Mouse (Mus musculus): ENCODE data around the gene Wbp1l.

Gene Wbp1l

DNA sequence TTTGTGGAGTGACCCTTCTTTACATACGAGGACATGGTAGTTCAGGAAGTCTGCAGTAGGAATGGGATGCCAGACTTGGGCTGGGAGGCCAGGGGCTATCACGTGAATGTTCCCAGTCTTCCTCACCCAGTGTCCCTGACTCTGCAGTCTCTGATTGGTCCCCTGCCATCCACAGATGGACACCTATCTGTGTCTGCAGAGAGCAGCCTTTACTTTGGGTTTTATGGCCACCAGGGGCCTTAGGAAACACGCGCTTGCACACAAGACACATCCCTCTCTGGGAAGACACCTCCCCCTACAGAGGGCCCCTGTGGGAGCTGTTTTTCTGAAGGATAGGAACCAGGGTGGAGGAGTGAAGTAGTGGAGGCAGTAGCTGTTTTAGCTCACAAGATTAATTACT lies 62.6 kb downstream of the Wbp1l start:
- DNase-seq, result peak; percentile 89

DNA sequence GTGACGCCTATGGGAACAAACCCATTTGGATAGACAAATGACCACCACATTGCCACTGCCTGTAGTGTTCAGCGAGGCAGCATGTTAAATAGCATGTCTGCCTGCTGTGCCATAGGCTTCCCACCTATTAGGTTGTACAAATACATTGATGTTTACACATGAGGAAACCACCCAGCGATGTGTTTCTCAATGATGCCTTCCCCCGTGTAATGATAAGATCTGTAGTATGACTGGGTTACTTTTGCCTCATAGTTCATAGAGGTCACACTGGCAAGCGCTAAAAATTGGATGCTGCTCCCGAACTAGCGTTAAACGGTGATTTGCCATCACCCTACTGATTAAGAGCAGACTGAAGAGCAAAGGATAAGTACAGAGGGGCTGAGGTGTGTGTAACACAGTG lies 63.3 kb downstream of the Wbp1l start:
- DNase-seq, result peak; percentile 75

DNA sequence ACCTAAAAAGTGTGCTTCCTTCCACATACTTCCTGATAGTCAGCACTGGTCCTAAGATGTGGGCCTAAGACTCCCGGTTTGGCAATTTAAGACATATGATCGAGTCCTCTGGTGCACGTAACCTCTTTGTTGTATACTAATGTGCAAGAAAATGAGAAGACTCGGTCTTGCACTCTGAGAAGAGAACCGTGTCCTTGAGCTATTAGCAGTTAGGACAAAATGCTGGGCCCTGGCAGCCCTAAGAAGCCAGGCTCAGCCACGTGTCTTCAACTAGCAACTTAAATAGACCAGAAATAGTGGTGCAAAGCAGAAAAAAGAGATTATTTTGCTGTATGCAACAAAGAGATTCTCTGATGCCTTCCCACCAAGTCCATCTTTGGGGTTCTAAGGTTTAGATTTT lies 63.9 kb downstream of the Wbp1l start:
- DNase-seq, result peak; percentile 55

DNA sequence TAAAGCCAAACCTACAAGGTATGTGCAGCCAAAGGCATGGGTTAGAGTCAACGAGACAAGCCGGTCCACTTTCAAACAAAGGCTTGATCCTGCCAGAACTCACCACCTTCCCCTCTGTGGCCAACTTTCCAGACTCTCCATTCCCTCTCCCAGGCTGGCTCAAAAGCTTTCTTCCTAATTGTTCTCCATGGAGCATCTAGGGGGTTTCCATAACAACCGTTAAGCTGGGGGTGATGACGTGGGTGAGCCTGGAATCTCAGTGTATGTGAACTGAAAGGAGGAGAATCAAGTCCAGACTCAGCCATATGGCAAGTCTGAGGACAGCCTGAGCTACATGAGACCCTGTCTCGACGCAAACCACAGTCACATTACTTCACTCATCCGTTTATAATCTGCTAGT lies 66.6 kb downstream of the Wbp1l start:
- no peak for DNase-seq

DNA sequence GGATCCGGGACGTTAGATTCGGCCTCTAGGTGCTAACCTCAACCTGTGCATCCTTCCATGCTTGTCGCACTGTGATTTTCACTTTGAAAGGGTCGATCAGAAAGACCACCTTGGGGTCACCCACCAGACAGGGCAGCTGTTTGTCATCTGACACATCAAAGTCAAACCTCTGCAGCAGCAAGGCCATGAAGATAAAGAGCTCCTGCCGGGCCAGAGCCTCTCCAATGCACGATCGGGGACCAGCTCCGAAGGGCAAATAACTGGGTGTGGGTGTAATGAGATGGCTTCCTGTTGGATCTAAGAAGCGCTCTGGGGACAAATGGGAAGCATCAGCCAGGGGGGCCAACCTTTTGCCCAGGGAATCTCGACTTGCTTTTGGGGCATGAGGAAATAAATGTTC lies 68.4 kb downstream of the Wbp1l start:
- DNase-seq, result peak; percentile 77

DNA sequence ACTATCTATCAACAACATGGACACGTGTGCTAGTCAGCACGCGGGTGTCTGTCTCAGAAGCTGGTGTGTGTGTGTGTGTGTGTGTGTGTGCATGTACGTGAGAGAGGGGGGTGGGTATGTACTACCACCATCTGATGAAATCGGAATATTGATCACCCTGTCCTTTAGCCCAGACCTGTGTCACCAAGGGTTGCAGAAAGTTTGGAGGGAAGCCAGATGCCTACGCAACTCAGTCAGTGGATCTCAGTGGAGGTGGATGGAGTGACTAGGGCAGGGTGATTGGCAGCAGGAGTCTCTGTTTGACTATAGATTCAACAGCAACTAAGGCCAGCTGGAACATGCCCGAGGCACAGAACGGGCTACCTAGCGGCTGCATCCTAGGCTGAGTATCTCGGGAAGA lies 69.4 kb downstream of the Wbp1l start:
- DNase-seq, result no peak

DNA sequence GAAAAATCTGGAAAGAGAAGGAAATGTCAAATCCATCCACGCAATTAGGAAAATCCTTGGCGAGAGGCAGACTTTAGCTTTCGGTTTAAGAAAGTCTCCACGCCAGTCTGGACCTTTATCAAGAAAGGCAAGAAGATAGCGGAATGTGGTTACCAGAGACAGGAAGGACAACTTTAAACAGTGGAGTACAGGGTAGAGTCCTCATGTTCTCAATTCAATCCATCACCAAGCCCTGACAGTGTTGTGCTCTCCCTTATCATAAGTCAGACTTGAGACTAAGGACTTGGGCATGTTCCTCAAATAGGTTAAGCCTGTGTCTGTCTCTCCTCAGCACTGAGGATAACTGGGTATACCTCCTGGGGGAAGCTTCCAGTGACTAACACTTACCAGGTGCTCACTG lies 70.9 kb downstream of the Wbp1l start:
- DNase-seq, result no peak

DNA sequence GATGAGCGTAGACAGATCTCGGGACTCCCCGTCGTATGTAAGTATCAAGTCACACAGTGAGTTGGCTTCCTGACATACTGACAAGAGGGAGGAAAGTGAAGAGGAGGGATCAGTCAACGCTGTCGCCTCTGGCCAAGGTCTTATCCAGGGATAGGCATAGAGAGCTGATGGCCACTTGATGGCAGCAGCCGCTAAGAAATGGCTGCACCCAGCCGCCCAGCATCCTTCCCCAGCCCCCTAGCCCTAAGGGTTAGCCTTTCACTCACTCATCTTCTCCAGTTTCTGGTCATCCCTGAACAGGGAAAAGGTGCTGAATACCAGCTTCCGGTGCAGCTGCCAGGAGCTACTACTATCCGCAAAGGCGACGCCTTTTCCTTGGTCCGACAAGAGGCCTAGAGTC lies 71.8 kb downstream of the Wbp1l start:
- peak; percentile 94 for DNase-seq

DNA sequence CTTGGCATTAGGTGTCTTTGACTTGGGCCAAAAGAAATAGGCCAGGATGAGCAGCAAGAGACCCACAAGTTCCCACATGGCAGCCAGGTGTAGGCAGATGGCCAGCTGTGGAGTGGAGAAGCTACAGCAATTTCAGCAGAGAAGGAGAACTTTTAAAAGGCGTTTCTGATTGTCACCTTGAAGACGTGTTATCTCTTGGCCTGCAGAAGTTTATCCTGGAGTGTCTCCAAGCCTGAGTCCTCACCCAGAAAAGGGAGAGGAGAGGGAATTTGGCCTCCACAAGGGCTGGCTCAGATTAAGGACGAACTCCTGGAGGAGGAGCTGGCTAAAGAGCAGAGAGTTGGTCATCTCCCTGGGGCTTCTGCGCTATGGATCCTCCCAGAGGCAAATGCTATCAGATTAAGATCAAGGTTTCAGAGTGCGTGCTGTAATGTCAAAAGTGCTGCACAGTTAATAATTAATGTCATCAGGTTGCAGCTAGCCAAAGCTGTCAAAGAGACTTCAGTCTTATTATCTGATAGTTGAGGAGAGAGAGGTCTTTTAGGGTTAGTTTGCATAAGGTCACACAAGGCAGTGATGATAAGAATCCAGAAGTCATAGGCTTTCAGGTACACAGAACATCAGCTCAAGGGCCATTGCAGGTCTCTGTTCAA lies 74.0 kb downstream of the Wbp1l start, which contains the start of gene Cyp17a1:
Gene Cyp17a1, minus strand, starts transcription at position 407 of the 653 bp plus-strand sequence.
- no peak for DNase-seq

DNA sequence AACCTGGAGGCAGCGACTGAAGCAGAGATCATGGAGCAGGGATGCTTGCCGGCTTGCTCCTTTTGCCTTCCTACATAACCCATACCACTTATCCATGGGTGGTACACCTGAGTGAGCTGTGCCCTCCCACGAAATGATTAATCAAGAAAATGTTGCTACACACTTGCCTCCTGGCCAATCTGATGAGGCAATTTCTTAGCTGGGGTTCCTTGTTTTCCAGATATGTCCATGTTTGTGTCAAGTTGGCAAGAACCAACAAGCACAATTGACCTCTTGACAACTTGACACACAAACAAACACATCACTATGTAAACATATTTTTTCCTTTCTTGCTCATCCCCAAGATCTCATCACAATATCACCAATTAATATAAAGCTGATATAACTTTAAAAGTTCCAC lies 76.8 kb downstream of the Wbp1l start:
- DNase-seq, result no peak

DNA sequence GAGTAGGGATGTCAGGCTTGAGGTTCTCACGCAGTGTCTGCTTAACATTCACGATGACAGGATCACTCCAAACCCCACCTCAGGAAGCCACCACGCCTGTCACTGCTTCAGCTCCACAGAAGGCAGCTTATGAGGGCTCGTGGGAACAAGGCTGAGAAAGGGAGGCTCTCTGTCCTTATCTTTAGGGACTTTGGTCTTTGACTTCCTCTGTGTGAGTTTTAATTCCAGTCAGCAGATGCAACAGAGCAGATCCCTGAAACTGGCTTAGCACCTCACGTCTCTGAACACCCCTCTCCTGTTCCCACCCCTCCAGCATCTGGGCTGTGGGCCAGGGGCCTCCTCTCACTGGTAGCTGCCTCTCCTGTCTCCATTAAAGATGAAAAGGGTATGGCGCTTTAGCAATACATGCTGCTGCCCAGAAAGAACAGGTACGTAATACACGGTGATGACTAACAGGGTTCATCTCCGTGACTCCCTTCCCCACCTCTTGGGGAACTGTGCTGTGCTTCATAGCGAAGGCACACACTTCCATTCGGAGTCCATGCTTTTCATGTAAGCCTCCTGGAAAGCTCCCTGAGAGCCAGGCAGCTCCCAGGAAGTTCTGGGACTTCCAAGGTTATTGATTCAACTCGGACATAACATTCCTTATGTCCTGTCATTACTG lies 81.0 kb downstream of the Wbp1l start:
- DNase-seq, result no peak

DNA sequence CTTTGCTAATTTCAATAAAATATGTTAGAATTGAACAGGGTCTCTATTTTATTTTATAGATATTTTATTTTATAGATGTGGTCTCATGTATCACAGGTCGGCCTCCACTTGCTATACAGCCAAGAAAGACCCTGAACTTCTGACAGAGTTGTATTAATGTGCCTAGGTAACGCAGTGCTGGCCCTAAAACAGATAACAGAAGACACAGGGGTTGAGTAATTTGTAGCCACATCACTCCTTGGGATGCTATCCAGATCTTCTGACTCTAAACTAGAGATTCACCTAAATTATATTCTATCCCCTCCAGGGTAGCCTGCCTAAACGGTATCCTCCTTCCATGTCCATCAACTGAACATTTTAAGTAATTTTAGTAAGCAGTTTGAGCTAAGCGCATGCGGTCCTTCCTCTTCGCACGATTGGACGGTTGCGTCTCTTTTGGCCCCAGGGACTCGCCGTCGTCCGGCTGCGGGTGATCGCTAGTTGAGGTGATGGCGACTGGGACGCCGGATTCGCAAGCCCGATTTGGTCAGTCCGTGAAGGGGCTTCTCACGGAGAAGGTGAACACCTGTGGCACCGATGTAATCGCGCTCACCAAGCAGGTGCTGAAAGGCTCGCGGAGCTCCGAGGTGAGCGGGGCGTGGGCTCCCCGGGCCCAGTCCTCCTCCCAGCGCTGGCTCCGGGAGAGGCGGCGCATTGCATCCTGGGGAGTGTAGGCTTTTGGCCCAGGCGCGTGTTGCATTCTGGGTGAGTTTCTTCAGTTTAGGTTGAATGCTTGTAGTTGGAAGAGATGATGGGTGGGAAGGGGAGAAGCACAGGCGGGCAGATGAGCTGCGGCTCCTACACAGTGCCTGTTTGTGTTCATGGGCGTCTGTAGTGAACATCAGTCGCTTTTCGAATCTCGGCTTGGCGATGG lies 90.8 kb downstream of the Wbp1l start, which contains the start of gene Borcs7:
Gene Borcs7, plus strand, starts transcription at position 447 of the 913 bp plus-strand sequence.
- DNase-seq, result peak; percentile 99

DNA sequence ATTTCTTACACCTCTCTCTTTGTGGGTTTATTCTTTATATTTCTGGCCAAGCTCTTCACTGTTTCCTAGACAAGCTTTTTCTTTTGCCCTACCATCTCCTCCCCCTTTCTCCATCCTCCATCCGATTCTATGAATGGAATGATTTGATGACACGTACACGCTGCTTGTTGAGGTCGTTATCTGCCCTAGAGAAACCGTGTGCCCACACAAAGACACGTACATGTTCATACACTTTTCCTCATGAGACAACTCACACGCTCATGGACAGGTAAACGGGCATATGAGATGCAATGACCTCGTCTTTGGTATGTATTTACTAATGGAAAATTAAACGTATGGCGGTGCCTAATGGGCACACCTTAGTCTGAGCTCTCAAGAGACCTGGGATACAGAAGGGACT lies 91.5 kb downstream of the Wbp1l start:
- DNase-seq, result no peak

DNA sequence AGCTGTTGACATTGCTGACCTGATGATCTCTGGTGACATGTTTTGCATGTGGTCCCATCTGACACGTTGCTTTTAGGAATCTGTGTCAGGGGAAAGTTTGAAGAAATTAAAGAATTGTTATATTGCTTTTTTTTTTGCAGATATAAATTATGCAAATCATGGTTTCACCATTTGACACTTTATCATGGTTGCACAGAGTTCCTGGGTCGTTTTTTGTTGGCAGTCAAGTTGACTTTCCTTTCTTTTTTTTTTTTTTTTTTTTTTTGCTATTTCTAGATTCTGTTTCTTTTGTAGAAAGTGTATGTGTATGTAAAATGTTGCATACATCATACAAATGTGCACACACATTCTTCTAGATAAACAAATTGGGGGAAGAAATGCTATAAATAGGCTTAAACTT lies 92.2 kb downstream of the Wbp1l start:
- DNase-seq, result no peak

DNA sequence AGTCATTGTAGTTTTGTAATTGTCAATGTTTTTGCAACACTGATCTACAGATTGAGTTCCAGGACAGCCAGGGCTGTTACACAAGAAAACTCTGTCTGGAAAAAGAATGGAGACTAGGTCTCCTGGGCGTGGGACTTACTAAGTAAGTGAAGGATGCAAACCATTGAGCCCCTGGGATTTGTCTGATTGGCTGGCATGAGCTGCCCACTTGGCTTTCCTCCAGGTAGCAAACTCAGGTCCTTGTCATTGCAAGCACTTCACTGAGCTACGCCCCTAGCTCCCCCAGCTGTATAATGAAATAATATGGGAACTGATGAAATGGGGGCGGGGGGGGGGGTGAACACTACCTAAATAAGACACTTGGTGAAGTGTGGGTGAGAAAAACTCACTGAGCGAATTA lies 94.3 kb downstream of the Wbp1l start:
- DNase-seq, result no peak

DNA sequence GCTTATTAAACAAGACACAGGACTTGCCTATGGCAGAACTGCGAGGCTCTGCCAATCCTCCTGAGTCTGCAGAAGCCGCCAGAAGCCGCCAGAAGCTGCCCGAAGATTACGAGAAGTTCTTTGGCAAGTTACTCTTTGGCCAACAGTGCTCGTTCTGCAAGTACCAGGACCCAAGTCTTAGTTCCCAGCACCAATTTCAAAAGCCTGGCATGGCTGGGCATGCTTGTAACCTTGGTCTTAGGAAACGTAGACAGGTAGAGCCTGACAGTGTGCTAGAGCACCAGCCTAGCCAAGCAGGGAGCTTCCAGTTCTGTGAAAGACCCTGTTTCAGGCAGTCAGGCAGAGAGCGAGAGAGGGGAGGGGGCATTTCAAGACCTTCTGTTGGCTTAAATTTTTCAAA lies 97.6 kb downstream of the Wbp1l start:
- DNase-seq, result no peak

DNA sequence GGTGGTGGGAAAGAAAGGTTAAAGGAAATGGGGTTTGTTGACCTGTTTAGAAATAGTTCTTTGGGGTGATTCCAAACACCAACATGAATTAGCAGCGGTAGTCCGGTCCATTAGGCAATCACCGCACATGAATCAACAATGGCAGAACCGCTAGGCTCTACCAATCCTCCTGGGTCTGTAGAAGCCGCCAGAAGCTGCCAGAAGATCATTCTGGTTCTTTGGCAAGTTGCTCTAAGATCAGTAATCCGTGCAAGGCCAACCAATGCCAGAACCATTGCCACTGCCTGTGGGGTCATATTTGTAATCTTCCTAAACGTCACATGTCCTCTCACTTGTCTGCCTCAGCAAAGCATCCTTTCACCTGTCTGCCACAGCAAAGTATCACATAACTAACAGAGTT lies 98.1 kb downstream of the Wbp1l start:
- no peak for DNase-seq

DNA sequence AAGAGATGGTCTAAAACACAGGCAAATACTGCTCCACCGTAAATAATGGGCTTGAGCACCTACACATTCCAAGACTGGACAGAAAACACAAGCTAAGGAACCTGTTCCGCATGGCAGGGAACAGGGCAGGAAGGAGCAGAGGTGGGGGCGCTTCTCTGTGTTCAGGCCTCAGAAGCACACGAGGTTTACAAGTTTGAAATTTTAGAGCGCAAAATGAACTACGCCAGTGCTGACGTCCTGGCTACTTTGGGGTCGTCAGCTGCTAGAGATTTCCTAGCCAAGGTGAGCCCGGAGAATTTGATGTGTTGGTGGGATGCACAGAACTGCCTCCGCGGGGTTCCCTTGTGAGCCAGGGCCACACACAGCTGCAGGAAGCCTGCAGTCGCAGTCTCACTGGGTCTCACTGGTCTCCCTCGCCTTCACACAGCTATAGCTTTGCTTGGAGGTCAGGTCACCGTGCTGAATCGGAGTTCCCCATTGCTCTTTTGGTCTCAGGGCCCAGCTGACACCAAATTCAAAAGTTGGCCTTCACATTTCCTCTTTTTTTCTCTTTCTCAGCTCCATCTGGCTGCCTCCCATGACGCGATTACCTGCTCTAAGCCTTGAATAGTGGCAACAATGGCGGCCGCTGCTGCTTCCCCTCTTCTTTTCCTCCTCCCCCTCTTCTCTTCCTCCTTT lies 99.1 kb downstream of the Wbp1l start:
- DNase-seq, result no peak

DNA sequence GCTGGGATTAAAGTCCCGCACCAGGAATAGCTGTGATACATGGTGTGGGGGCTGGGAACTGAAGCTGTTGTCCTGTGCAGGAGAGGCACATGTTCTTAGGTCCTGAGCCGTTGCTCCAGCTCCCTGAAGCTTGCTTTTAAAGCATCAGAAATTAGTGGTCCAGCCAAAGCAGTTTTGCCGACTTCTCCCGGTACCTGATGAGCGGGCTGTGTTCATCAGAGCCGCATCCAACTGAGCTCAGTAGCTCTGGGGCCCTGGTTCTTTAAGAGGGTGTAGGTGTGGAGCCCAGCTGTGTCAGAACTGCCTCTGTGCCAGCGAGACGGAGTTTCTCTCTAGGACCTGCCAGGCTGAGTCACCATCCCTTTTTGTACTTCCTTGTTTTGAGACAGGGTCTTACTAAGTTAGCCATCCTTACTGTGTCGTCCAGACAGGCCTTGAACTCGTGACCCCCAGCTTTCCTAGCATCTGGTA lies 100.2 kb downstream of the Wbp1l start:
- no peak for DNase-seq

DNA sequence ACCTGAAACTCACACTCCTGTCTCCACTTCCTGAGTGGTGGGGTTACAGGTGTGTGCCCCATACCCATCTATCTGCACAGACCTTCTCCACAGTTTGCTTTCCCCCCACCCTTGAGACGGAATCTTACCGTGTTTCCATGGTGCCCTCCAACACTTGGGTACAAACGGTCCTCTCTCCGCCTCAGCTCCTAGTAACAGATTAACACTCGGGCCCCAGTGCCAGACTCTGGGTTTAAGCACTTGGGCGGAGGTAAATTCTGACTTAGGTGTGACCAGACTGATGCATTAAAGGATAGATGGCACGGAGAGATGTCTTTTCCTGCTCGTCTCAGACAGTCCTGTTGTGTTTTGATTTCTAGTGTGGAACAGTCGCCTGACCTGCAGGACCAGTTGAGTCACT lies 102.3 kb downstream of the Wbp1l start:
- DNase-seq, result no peak

DNA sequence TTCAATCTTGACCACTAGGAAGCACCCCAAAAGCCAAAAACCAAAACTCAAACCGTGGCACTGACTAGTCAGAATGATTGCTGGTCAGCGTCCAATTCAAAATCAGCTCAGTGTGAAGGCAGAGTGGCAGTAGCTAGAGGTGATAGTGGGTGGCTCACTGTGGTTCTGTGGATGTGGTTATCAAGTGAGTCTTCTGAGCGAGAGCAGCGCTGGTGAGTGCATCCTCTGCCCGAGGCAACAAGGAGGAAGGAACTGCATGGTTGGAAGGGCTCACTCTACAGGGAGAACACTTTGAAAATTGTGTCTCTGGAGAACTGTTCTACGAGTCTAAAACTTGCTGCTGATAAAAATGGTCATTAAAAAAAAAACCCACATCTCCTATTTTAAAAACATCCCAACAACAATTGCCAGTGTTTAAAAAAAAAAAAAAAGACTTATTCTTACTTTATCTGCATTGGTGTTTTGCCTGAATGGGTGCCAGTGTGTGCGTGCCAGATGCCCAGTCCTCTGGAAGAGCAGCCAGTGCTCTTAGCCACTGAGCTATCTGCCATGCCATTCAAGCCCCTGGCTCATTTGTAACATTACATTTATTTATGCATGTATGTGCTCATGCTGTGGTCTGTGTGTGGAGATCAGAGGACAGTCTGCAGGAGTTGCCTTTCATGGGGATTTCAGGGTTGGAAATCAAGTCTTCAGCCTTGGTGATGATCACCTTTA lies 107.1 kb downstream of the Wbp1l start:
- no peak for DNase-seq

DNA sequence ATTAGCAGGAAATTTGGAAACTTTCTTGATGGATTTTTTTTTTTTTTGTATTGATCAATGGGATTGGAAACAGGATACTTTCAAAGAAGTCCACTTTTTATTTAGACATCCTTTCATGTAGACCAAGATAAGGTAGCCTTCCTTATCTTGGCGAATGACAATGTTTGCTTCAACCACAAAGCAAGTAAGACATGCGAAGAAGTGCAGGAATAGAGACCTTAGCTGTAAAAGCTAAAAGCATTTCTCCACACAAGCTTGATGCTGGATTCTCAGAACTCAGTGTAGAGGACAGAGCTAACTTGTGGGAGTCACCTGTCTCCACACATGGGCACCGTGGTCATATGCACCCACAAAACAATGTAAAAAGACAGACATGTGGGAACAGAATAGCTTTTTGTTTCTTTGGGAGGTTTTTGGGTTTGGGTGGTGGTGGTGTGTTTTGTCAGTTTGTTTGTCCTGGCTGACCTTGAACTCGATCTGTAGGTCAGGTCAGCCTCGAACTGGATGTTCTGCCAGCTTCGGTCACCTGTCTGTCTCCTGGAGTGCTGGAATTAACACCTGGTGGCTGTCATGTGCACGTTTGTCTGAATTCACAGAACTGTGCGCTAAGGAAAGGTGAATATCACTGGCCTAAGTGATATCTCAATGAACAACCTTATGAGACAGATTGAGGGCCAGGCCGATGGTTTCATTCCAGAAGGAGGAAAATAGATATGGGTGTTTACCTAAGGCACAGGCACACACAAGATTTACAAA lies 107.8 kb downstream of the Wbp1l start:
- no peak for DNase-seq

Measured in heart, adult 11 months (tissue).